Mouse (Mus musculus): ENCODE measurements around the gene 4930579F01Rik. TPM values are rescaled to one million over a fixed set of nuclear protein-coding genes. Genes with fewer than 3 reads are reported as not detected.

The 4930579F01Rik gene
- polyA plus RNA-seq, 2 experiments = 0.04 to 0.19 TPM

- no peak overlapping the region for H3K4me2 ChIP-seq (replicated peaks; ENCODE audit: low read depth, low read length, severe bottlenecking)
- no peak for DNase-seq (ENCODE audit: low spot score)
- H3K9me3 ChIP-seq (ENCODE audit: control insufficient read depth, low read length) = no peaks in the 10 kb centered on the region
- H3K4me1 ChIP-seq (ENCODE audit: control insufficient read depth, insufficient read depth, low read length) = no peaks in the 10 kb centered on the region
- H3K27me3 ChIP-seq (ENCODE audit: control insufficient read depth, insufficient read depth, low read length) = no peaks in the 10 kb centered on the region
- peaks cover 13% of the 10 kb centered on the region for H3K36me3 ChIP-seq (ENCODE audit: control insufficient read depth, insufficient read depth, low read length)
- no peak overlapping the region for H3K4me3 ChIP-seq (replicated peaks; ENCODE audit: low read length)
- no peak overlapping the region for H3K9ac ChIP-seq (ENCODE audit: low read depth, low read length, severe bottlenecking)
- no peak for TF ChIP-seq POLR2A (IDR thresholded peaks at IDR 0.05; ENCODE audit: borderline replicate concordance, extremely low read depth, insufficient read depth, insufficient read length)
- WGBS = 90% methylated on average over 4 of the region's 4 CpGs
- no peak for ATAC-seq (ENCODE audit: low FRiP score, low read depth)
- no peak overlapping the region for H3K27ac ChIP-seq (replicated peaks; ENCODE audit: low read depth, low read length)
These were observed 38.6 kb downstream of the 4930579F01Rik start for GRCm38 (mm10) chr3:138155062-138155461.

- ATAC-seq (ENCODE audit: low FRiP score, low read depth) (no peak), DNase-seq (ENCODE audit: low spot score) (no peak)
- Histone ChIP-seq H3K4me1 (ENCODE audit: control insufficient read depth, insufficient read depth, low read length) (no peaks in the 10 kb centered on the region), H3K4me3 (replicated peaks; ENCODE audit: low read length) (no peak overlapping the region), H3K9ac (ENCODE audit: low read depth, low read length, severe bottlenecking) (no peak overlapping the region), H3K9me3 (ENCODE audit: control insufficient read depth, low read length) (no peaks in the 10 kb centered on the region), H3K36me3 (ENCODE audit: control insufficient read depth, insufficient read depth, low read length) (peaks cover 10% of the 10 kb centered on the region), H3K27me3 (ENCODE audit: control insufficient read depth, insufficient read depth, low read length) (no peaks in the 10 kb centered on the region), H3K27ac (replicated peaks; ENCODE audit: low read depth, low read length) (no peak overlapping the region), H3K4me2 (replicated peaks; ENCODE audit: low read depth, low read length, severe bottlenecking) (no peak overlapping the region)
- no peak for TF ChIP-seq POLR2A (IDR thresholded peaks at IDR 0.05; ENCODE audit: borderline replicate concordance, extremely low read depth, insufficient read depth, insufficient read length)
- WGBS = 93% methylated on average over 2 of the region's 2 CpGs
These were observed 44.8 kb downstream of the 4930579F01Rik start for GRCm38 (mm10) chr3:138148811-138149210.

GRCm38 (mm10) chr3:138144642-138145171 is 48.9 kb downstream of the 4930579F01Rik start, which contains the start of gene Mttp:
Mttp (minus strand) TSS chr3:138144968.
- WGBS = 5% methylated on average over 8 of the region's 8 CpGs
- H3K36me3 ChIP-seq (ENCODE audit: control insufficient read depth, insufficient read depth, low read length) = no peaks in the 10 kb centered on the region; the same call in 1 of the 2 replicates
- H3K27me3 ChIP-seq (ENCODE audit: control insufficient read depth, insufficient read depth, low read length) = no peaks in the 10 kb centered on the region
- TF ChIP-seq POLR2A (IDR thresholded peaks at IDR 0.05; ENCODE audit: borderline replicate concordance, extremely low read depth, insufficient read depth, insufficient read length) = no peak
- H3K9me3 ChIP-seq (ENCODE audit: control insufficient read depth, low read length) = no peaks in the 10 kb centered on the region
- DNase-seq (ENCODE audit: low spot score) (peak; percentile 92), ATAC-seq (ENCODE audit: low FRiP score, low read depth) (no peak)
- peak within 1 kb of the TSS; percentile 58 for H3K4me3 ChIP-seq (replicated peaks; ENCODE audit: low read length)
- peak within 1 kb of the TSS; percentile 81 for H3K9ac ChIP-seq (ENCODE audit: low read depth, low read length, severe bottlenecking)
- H3K27ac ChIP-seq (replicated peaks; ENCODE audit: low read depth, low read length) = peak within 1 kb of the TSS; percentile 98
- peak within 1 kb of the TSS; percentile 82 for H3K4me2 ChIP-seq (replicated peaks; ENCODE audit: low read depth, low read length, severe bottlenecking)
- H3K4me1 ChIP-seq (ENCODE audit: control insufficient read depth, insufficient read depth, low read length) = peaks cover 4% of the 10 kb centered on the region

GRCm38 (mm10) chr3:138144060-138144641 is 49.5 kb downstream of the 4930579F01Rik start:
- no peak for TF ChIP-seq POLR2A (IDR thresholded peaks at IDR 0.05; ENCODE audit: borderline replicate concordance, extremely low read depth, insufficient read depth, insufficient read length)
- peak; percentile 31 for DNase-seq (ENCODE audit: low spot score)

GRCm38 (mm10) chr3:138143315-138144059 is 50.1 kb downstream of the 4930579F01Rik start, which contains the start of gene Trmt10a:
Trmt10a (plus strand) TSS chr3:138143448.
- peak within 1 kb of the TSS; percentile 81 for H3K9ac ChIP-seq (ENCODE audit: low read depth, low read length, severe bottlenecking)
- under 1% methylated on average over 58 of the region's 70 CpGs for WGBS
- H3K4me3 ChIP-seq (replicated peaks; ENCODE audit: low read length) = peak within 1 kb of the TSS; percentile 58
- ATAC-seq (ENCODE audit: low FRiP score, low read depth) (peak; percentile 98), DNase-seq (ENCODE audit: low spot score) (peak; percentile 97)
- H3K4me2 ChIP-seq (replicated peaks; ENCODE audit: low read depth, low read length, severe bottlenecking) = peak within 1 kb of the TSS; percentile 82
- H3K27ac ChIP-seq (replicated peaks; ENCODE audit: low read depth, low read length) = peak within 1 kb of the TSS; percentile 98
- peaks cover 4% of the 10 kb centered on the region for H3K4me1 ChIP-seq (ENCODE audit: control insufficient read depth, insufficient read depth, low read length)
- no peaks in the 10 kb centered on the region for H3K27me3 ChIP-seq (ENCODE audit: control insufficient read depth, insufficient read depth, low read length)
- no peaks in the 10 kb centered on the region for H3K9me3 ChIP-seq (ENCODE audit: control insufficient read depth, low read length)
- peak; percentile 67; the same call in 1 of the 2 replicates for TF ChIP-seq POLR2A (IDR thresholded peaks at IDR 0.05; ENCODE audit: borderline replicate concordance, extremely low read depth, insufficient read depth, insufficient read length)
- H3K36me3 ChIP-seq (ENCODE audit: control insufficient read depth, insufficient read depth, low read length) = no peaks in the 10 kb centered on the region

More at GRCm38 (mm10) chr3:138144060-138144641, 49.5 kb downstream of the 4930579F01Rik start:
- peak overlapping the region; percentile 82 for H3K4me2 ChIP-seq (replicated peaks; ENCODE audit: low read depth, low read length, severe bottlenecking)
- H3K27ac ChIP-seq (replicated peaks; ENCODE audit: low read depth, low read length) = peak overlapping the region; percentile 98
- no peaks in the 10 kb centered on the region for H3K27me3 ChIP-seq (ENCODE audit: control insufficient read depth, insufficient read depth, low read length)
- under 1% methylated on average over 18 of the region's 18 CpGs for WGBS
- no peak for ATAC-seq (ENCODE audit: low FRiP score, low read depth)
- H3K9me3 ChIP-seq (ENCODE audit: control insufficient read depth, low read length) = no peaks in the 10 kb centered on the region
- peak overlapping the region; percentile 81 for H3K9ac ChIP-seq (ENCODE audit: low read depth, low read length, severe bottlenecking)
- H3K4me3 ChIP-seq (replicated peaks; ENCODE audit: low read length) = peak overlapping the region; percentile 58
- H3K36me3 ChIP-seq (ENCODE audit: control insufficient read depth, insufficient read depth, low read length) = no peaks in the 10 kb centered on the region
- peaks cover 4% of the 10 kb centered on the region for H3K4me1 ChIP-seq (ENCODE audit: control insufficient read depth, insufficient read depth, low read length)

Measured in limb, embryonic 14.5 days (tissue).